Mouse (Mus musculus): Measurements from ENCODE around the gene Ccnd3. TPM values are rescaled to one million over a fixed set of nuclear protein-coding genes. Genes with fewer than 3 reads are reported as not detected.
A peak's percentile ranks its signal among the peaks of the same experiment; 100 is the strongest.
"Not testable (repeated sequence)": the region's sequence is repeated elsewhere in the genome, so short reads cannot be mapped to it uniquely, and the experiment has no call there.

Gene Ccnd3
- polyA plus RNA-seq, 1 experiment from 2014 or later, result 294 TPM

- not testable (repeated sequence) for ATAC-seq (ENCODE audit: borderline replicate concordance, extremely low read depth, low FRiP score, low TSS enrichment); H3K27me3 ChIP-seq; H3K9ac ChIP-seq; H3K4me2 ChIP-seq; H3K9me3 ChIP-seq; H3K4me3 ChIP-seq
- Histone ChIP-seq H3K27ac (peak overlapping the region; percentile 53), H3K36me3 (peaks cover 62% of the 10 kb centered on the region), H3K4me1 (peaks cover 32% of the 10 kb centered on the region)
- 75% methylated on average over 10 of the region's 10 CpGs for WGBS
Measured at GRCm38 (mm10) chr17:47598580-47599304, 93.9 kb downstream of the Ccnd3 start.

GRCm38 (mm10) chr17:47599511-47600297 lies 94.9 kb downstream of the Ccnd3 start:
- H3K36me3 ChIP-seq, result peaks cover 72% of the 10 kb centered on the region
- H3K27ac ChIP-seq, result peak overlapping the region; percentile 26
- no peaks in the 10 kb centered on the region for H3K9me3 ChIP-seq
- ATAC-seq (ENCODE audit: borderline replicate concordance, extremely low read depth, low FRiP score, low TSS enrichment), result no peak
- H3K9ac ChIP-seq, result no peak overlapping the region
- WGBS, result 64% methylated on average over 11 of the region's 11 CpGs
- no peaks in the 10 kb centered on the region for H3K27me3 ChIP-seq
- no peak overlapping the region for H3K4me2 ChIP-seq
- peaks cover 32% of the 10 kb centered on the region for H3K4me1 ChIP-seq
- H3K4me3 ChIP-seq, result no peak overlapping the region

- H3K4me1 ChIP-seq, result peaks cover 22% of the 10 kb centered on the region
- no peaks in the 10 kb centered on the region for H3K9me3 ChIP-seq
- H3K4me2 ChIP-seq, result no peak overlapping the region
- no peak for ATAC-seq (ENCODE audit: borderline replicate concordance, extremely low read depth, low FRiP score, low TSS enrichment)
- 82% methylated on average over 13 of the region's 13 CpGs for WGBS
- H3K27me3 ChIP-seq, result no peaks in the 10 kb centered on the region
- H3K4me3 ChIP-seq, result no peak overlapping the region
- no peak overlapping the region for H3K9ac ChIP-seq
- peaks cover 81% of the 10 kb centered on the region for H3K36me3 ChIP-seq
- no peak overlapping the region for H3K27ac ChIP-seq
Measured at GRCm38 (mm10) chr17:47600601-47601388, 95.9 kb downstream of the Ccnd3 start.

- no peak for ATAC-seq (ENCODE audit: borderline replicate concordance, extremely low read depth, low FRiP score, low TSS enrichment)
- Histone ChIP-seq H3K4me1 (peaks cover 16% of the 10 kb centered on the region), H3K4me2 (no peak overlapping the region), H3K9ac (no peak overlapping the region), H3K27ac (no peak overlapping the region), H3K27me3 (no peaks in the 10 kb centered on the region), H3K4me3 (no peak overlapping the region), H3K36me3 (peaks cover 82% of the 10 kb centered on the region), H3K9me3 (no peaks in the 10 kb centered on the region)
- WGBS, result 88% methylated on average over 10 of the region's 10 CpGs
Measured at GRCm38 (mm10) chr17:47601389-47601755, 96.5 kb downstream of the Ccnd3 start.

- Histone ChIP-seq H3K27me3 (no peaks in the 10 kb centered on the region), H3K4me1 (peaks cover 7% of the 10 kb centered on the region), H3K9ac (no peak overlapping the region), H3K27ac (no peak overlapping the region), H3K9me3 (no peaks in the 10 kb centered on the region), H3K4me3 (no peak overlapping the region), H3K4me2 (no peak overlapping the region), H3K36me3 (peaks cover 84% of the 10 kb centered on the region)
- 85% methylated on average over 11 of the region's 11 CpGs for WGBS
- ATAC-seq (ENCODE audit: borderline replicate concordance, extremely low read depth, low FRiP score, low TSS enrichment), result no peak
Measured at GRCm38 (mm10) chr17:47602289-47602688, 97.4 kb downstream of the Ccnd3 start.

- peaks cover 12% of the 10 kb centered on the region for H3K4me1 ChIP-seq
- ATAC-seq (ENCODE audit: borderline replicate concordance, extremely low read depth, low FRiP score, low TSS enrichment), result no peak
- H3K9ac ChIP-seq, result no peak overlapping the region
- no peaks in the 10 kb centered on the region for H3K27me3 ChIP-seq
- 55% methylated on average over 5 of the region's 5 CpGs for WGBS
- H3K9me3 ChIP-seq, result no peaks in the 10 kb centered on the region
- H3K4me3 ChIP-seq, result no peak overlapping the region
- H3K27ac ChIP-seq, result no peak overlapping the region
- H3K36me3 ChIP-seq, result peaks cover 53% of the 10 kb centered on the region
- no peak overlapping the region for H3K4me2 ChIP-seq
Measured at GRCm38 (mm10) chr17:47606220-47606619, 101.4 kb downstream of the Ccnd3 start.

- H3K4me3 ChIP-seq, result no peak overlapping the region
- H3K9me3 ChIP-seq, result no peaks in the 10 kb centered on the region
- WGBS, result 88% methylated on average over 4 of the region's 4 CpGs
- no peak overlapping the region for H3K27ac ChIP-seq
- no peak overlapping the region for H3K9ac ChIP-seq
- H3K4me2 ChIP-seq, result no peak overlapping the region; the same call in 1 of the 2 replicates
- H3K27me3 ChIP-seq, result no peaks in the 10 kb centered on the region
- peaks cover 32% of the 10 kb centered on the region for H3K36me3 ChIP-seq
- ATAC-seq (ENCODE audit: borderline replicate concordance, extremely low read depth, low FRiP score, low TSS enrichment), result no peak
- H3K4me1 ChIP-seq, result peaks cover 25% of the 10 kb centered on the region
Measured at GRCm38 (mm10) chr17:47609182-47609581, 104.3 kb downstream of the Ccnd3 start.

GRCm38 (mm10) chr17:47610849-47611660 lies 106.2 kb downstream of the Ccnd3 start, which contains the start of the genes Bysl, Med20 and Gm20517:
Gene Bysl, minus strand, starts transcription at chr17:47611492.
Gene Med20, plus strand, starts transcription at chr17:47611582.
Gene Gm20517, plus strand, starts transcription at chr17:47611589.
- under 1% methylated on average over 59 of the region's 59 CpGs for WGBS
- peak; percentile 95 for ATAC-seq (ENCODE audit: borderline replicate concordance, extremely low read depth, low FRiP score, low TSS enrichment)
- Histone ChIP-seq H3K9ac (peak within 1 kb of the TSS; percentile 77), H3K4me2 (peak within 1 kb of the TSS; percentile 88), H3K36me3 (peaks cover 23% of the 10 kb centered on the region), H3K9me3 (no peaks in the 10 kb centered on the region), H3K4me3 (peak within 1 kb of the TSS; percentile 90), H3K4me1 (peaks cover 25% of the 10 kb centered on the region), H3K27me3 (no peaks in the 10 kb centered on the region), H3K27ac (peak within 1 kb of the TSS; percentile 80)

- Histone ChIP-seq H3K27me3 (no peaks in the 10 kb centered on the region), H3K4me2 (peak overlapping the region; percentile 88), H3K27ac (peak overlapping the region; percentile 80; the same call in 1 of the 2 replicates), H3K9me3 (no peaks in the 10 kb centered on the region), H3K36me3 (peaks cover 25% of the 10 kb centered on the region), H3K9ac (peak overlapping the region; percentile 77), H3K4me3 (peak overlapping the region; percentile 90), H3K4me1 (peaks cover 25% of the 10 kb centered on the region)
- WGBS, result under 1% methylated on average over 13 of the region's 13 CpGs
- no peak for ATAC-seq (ENCODE audit: borderline replicate concordance, extremely low read depth, low FRiP score, low TSS enrichment)
Measured at GRCm38 (mm10) chr17:47611661-47611982, 106.8 kb downstream of the Ccnd3 start.

- Histone ChIP-seq H3K9ac (no peak overlapping the region), H3K9me3 (no peaks in the 10 kb centered on the region), H3K4me2 (no peak overlapping the region), H3K27me3 (no peaks in the 10 kb centered on the region), H3K27ac (no peak overlapping the region), H3K4me1 (peaks cover 25% of the 10 kb centered on the region), H3K4me3 (no peak overlapping the region), H3K36me3 (peaks cover 35% of the 10 kb centered on the region)
- ATAC-seq (ENCODE audit: borderline replicate concordance, extremely low read depth, low FRiP score, low TSS enrichment), result no peak
- 86% methylated on average over 1 of the region's 1 CpGs for WGBS
Measured at GRCm38 (mm10) chr17:47614018-47614417, 109.2 kb downstream of the Ccnd3 start.

GRCm38 (mm10) chr17:47616119-47616518 lies 111.3 kb downstream of the Ccnd3 start:
- Histone ChIP-seq H3K27me3 (no peaks in the 10 kb centered on the region), H3K27ac (no peak overlapping the region), H3K9me3 (no peaks in the 10 kb centered on the region), H3K4me2 (no peak overlapping the region), H3K36me3 (peaks cover 39% of the 10 kb centered on the region), H3K9ac (no peak overlapping the region), H3K4me3 (no peak overlapping the region), H3K4me1 (peaks cover 13% of the 10 kb centered on the region)
- 92% methylated on average over 8 of the region's 8 CpGs for WGBS
- no peak for ATAC-seq (ENCODE audit: borderline replicate concordance, extremely low read depth, low FRiP score, low TSS enrichment)

Measured in lung, embryonic 15.5 days (tissue).